Mouse (Mus musculus) stomach, postnatal 0 days (tissue): ENCODE results near the gene Sult2a8.
"Not testable (repeated sequence)": the region's sequence is repeated elsewhere in the genome, so short reads cannot be mapped to it uniquely, and the experiment has no call there.

Source experiments
- CTCF ChIP-seq: IDR thresholded peaks from 2 replicates; pipeline ENCODE4 v1.5.1; 2016; ENCODE audit warnings: antibody characterized with exemption, low read depth, mild to moderate bottlenecking, moderate library complexity
- EP300 ChIP-seq: optimal IDR thresholded peaks from 2 replicates; pipeline ENCODE3; 2016; ENCODE audit warnings: antibody characterized with exemption

- TF ChIP-seq CTCF, EP300: not testable (repeated sequence)
Observed at GRCm38 (mm10) chr7:14399363-14399762, 47.2 kb downstream of the Sult2a8 start.
